Comparison of ENCODE assay signal across 26 mouse cellular contexts in the genomic region with DNA sequence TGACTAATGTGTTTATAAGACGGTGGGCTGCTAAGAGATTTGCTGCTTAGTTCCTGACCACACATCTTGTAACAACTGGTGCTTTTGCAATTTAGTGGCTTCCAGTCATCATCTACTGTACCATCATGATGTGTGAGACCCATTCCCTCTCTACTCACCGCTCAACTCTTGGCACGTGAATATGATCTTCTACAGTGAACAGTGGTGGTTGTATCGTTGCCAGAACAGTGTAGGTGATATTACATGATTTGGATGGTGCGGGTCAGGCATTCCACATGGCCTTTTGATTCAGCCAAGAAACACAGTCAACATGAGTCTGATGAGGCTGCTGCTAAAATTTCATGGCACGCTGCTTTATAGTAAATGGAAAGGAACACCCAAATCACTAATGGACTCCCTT.
DNase-seq lines count a peak whose midpoint lies in the region; ATAC-seq and TF ChIP-seq lines count a peak whose summit lies in the region.
"Had no signal": no experiment of that assay in that cellular context is flagged by ENCODE, and none has a peak within 500 bp of the region (broad histone marks: within the 10 kb centered on the region; RNA-seq: fewer than 3 reads in every experiment).

No protein-coding gene starts in this region.

- peak overlapping the region; percentile 75; the same call in 1 of the 2 replicates for H3K27ac ChIP-seq in heart, embryonic 10.5 days
- peak overlapping the region; percentile 42 to 69 for H3K27ac ChIP-seq in heart, embryonic 14.5 days (replicated peaks in 1 of 2; ENCODE audit: control insufficient read depth in 1 of 2, insufficient read depth in 1 of 2, low read depth in 2 of 2, low read length in 2 of 2)
- no peak overlapping the region for H3K27ac ChIP-seq in heart, embryonic 11.5 days (ENCODE audit: low read depth, low read length)
- peak overlapping the region; percentile 26 for H3K27ac ChIP-seq in heart, postnatal 0 days (ENCODE audit: low read depth)
- H3K27ac ChIP-seq: embryonic facial prominence, embryonic 12.5 days; embryonic facial prominence, embryonic 15.5 days; gastrocnemius, adult 2 months; hindbrain, embryonic 10.5 days; hindbrain, embryonic 13.5 days; intestine, embryonic 15.5 days; kidney, embryonic 15.5 days had no signal

- H3K9me3 ChIP-seq in heart, embryonic 10.5 days = no peaks in the 10 kb centered on the region
- H3K9me3 ChIP-seq in heart, embryonic 14.5 days (ENCODE audit: control insufficient read depth, low read length) = no peaks in the 10 kb centered on the region
- no peaks in the 10 kb centered on the region for H3K9me3 ChIP-seq in heart, embryonic 11.5 days (replicated peaks; ENCODE audit: control insufficient read depth, low read length)
- no peaks in the 10 kb centered on the region for H3K9me3 ChIP-seq in heart, postnatal 0 days (replicated peaks; ENCODE audit: control insufficient read depth, low read length)
- H3K9me3 ChIP-seq: embryonic facial prominence, embryonic 12.5 days; embryonic facial prominence, embryonic 15.5 days; hindbrain, embryonic 10.5 days; hindbrain, embryonic 13.5 days; intestine, embryonic 15.5 days; kidney, embryonic 15.5 days had no signal

- no peak overlapping the region for H3K4me3 ChIP-seq in heart, embryonic 10.5 days
- H3K4me3 ChIP-seq in heart, embryonic 14.5 days (ENCODE audit: control insufficient read depth in 1 of 2, insufficient read depth in 1 of 2, low read depth in 1 of 2, low read length in 2 of 2) = no peak overlapping the region
- H3K4me3 ChIP-seq in heart, embryonic 11.5 days (ENCODE audit: low read depth, low read length) = no peak overlapping the region
- H3K4me3 ChIP-seq in heart, postnatal 0 days (ENCODE audit: low read depth, low read length) = no peak overlapping the region
- H3K4me3 ChIP-seq: embryonic facial prominence, embryonic 12.5 days; embryonic facial prominence, embryonic 15.5 days; gastrocnemius, adult 2 months; hindbrain, embryonic 10.5 days; hindbrain, embryonic 13.5 days; intestine, embryonic 15.5 days; kidney, embryonic 15.5 days had no signal

- 88% methylated on average over 6 of the region's 6 CpGs for WGBS in heart, embryonic 10.5 days
- WGBS in heart, embryonic 14.5 days = 69% methylated on average over 6 of the region's 6 CpGs
- 90% methylated on average over 6 of the region's 6 CpGs for WGBS in heart, embryonic 11.5 days (ENCODE audit: insufficient replicate concordance)
- 47% methylated on average over 6 of the region's 6 CpGs for WGBS in heart, postnatal 0 days

- TF ChIP-seq CTCF in heart, postnatal 0 days (IDR thresholded peaks at IDR 0.05; ENCODE audit: low read depth) = no peak

- intact Hi-C loops in heart, postnatal 36 days (cut with DNase I) = no loop called here

- no peak for TF ChIP-seq EP300 in heart, postnatal 0 days (IDR thresholded peaks at IDR 0.05; ENCODE audit: low read depth)

- peak; percentile 72 to 79 for DNase-seq in cerebellum, postnatal 10 days
- DNase-seq in cerebellum, postnatal 4 days (ENCODE audit: low spot score in 2 of 2) = no peak
- no peak for DNase-seq in heart, embryonic 10.5 days (ENCODE audit: low spot score)
- DNase-seq in heart, postnatal 36 days = no peak
- DNase-seq in heart, postnatal 0 days (ENCODE audit: low spot score) = no peak
- no peak for DNase-seq in heart, postnatal 4 days
- DNase-seq: adrenal gland, postnatal 10 days; adrenal gland, postnatal 36 days; cerebellum, adult 18-20 months; cerebellum, adult 9-11 months; forebrain, postnatal 0 days; gastrocnemius, adult 2 months; gastrocnemius, postnatal 14 days; kidney, adult 11 months; kidney, adult 8-10 months had no signal

- peaks cover 54% of the 10 kb centered on the region for H3K4me1 ChIP-seq in heart, embryonic 10.5 days
- H3K4me1 ChIP-seq in heart, embryonic 14.5 days (ENCODE audit: control insufficient read depth in 2 of 2, insufficient read depth in 2 of 2, low read length in 2 of 2) = peaks cover 25 to 55% of the 10 kb centered on the region in 2 experiments
- peaks cover 39% of the 10 kb centered on the region for H3K4me1 ChIP-seq in heart, embryonic 11.5 days (ENCODE audit: control insufficient read depth, insufficient read depth, low read length)
- H3K4me1 ChIP-seq in heart, postnatal 0 days (ENCODE audit: control insufficient read depth, insufficient read depth) = peaks cover 34% of the 10 kb centered on the region
- H3K4me1 ChIP-seq: intestine, embryonic 15.5 days had no signal

- H3K9ac ChIP-seq in heart, embryonic 14.5 days (ENCODE audit: low read length) = no peak overlapping the region
- no peak overlapping the region for H3K9ac ChIP-seq in heart, embryonic 11.5 days (ENCODE audit: low read depth, low read length)
- H3K9ac ChIP-seq in heart, postnatal 0 days (replicated peaks; ENCODE audit: low read depth, low read length) = no peak overlapping the region
- H3K9ac ChIP-seq: embryonic facial prominence, embryonic 12.5 days; embryonic facial prominence, embryonic 15.5 days; forebrain, postnatal 0 days; hindbrain, embryonic 13.5 days; intestine, embryonic 15.5 days; kidney, embryonic 15.5 days had no signal

- no peak overlapping the region for H3K4me2 ChIP-seq in heart, embryonic 14.5 days (ENCODE audit: low read length)
- no peak overlapping the region for H3K4me2 ChIP-seq in heart, embryonic 11.5 days
- H3K4me2 ChIP-seq in heart, postnatal 0 days (ENCODE audit: low read depth, low read length) = no peak overlapping the region
- H3K4me2 ChIP-seq: embryonic facial prominence, embryonic 12.5 days; embryonic facial prominence, embryonic 15.5 days; hindbrain, embryonic 13.5 days; intestine, embryonic 15.5 days; kidney, embryonic 15.5 days had no signal

- no peak for ATAC-seq in heart, embryonic 14.5 days (ENCODE audit: insufficient number of reproducible peaks, insufficient read depth, low FRiP score, low read depth)
- no peak for ATAC-seq in heart, embryonic 11.5 days (replicated peaks; ENCODE audit: insufficient number of reproducible peaks, low FRiP score, low TSS enrichment)
- no peak for ATAC-seq in heart, postnatal 0 days (ENCODE audit: insufficient read depth, low read depth)
- ATAC-seq: forebrain, embryonic 14.5 days; forebrain, postnatal 0 days; hindbrain, embryonic 16.5 days; intestine, embryonic 15.5 days; Patski had no signal

- no peaks in the 10 kb centered on the region for H3K36me3 ChIP-seq in heart, embryonic 10.5 days
- H3K36me3 ChIP-seq in heart, embryonic 14.5 days (ENCODE audit: control insufficient read depth, insufficient read depth, low read length) = no peaks in the 10 kb centered on the region
- no peaks in the 10 kb centered on the region for H3K36me3 ChIP-seq in heart, embryonic 11.5 days (ENCODE audit: control insufficient read depth, insufficient read depth, low read length)
- H3K36me3 ChIP-seq in heart, postnatal 0 days (replicated peaks; ENCODE audit: control insufficient read depth, insufficient read depth, low read length) = no peaks in the 10 kb centered on the region
- H3K36me3 ChIP-seq: embryonic facial prominence, embryonic 12.5 days; embryonic facial prominence, embryonic 15.5 days; hindbrain, embryonic 10.5 days; hindbrain, embryonic 13.5 days; intestine, embryonic 15.5 days; kidney, embryonic 15.5 days had no signal

- no peaks in the 10 kb centered on the region for H3K27me3 ChIP-seq in heart, embryonic 10.5 days (ENCODE audit: insufficient read depth, poor library complexity, severe bottlenecking)
- no peaks in the 10 kb centered on the region for H3K27me3 ChIP-seq in heart, embryonic 14.5 days (ENCODE audit: control insufficient read depth, insufficient read depth, low read length)
- H3K27me3 ChIP-seq in heart, embryonic 11.5 days (ENCODE audit: control insufficient read depth, insufficient read depth, low read length) = no peaks in the 10 kb centered on the region
- no peaks in the 10 kb centered on the region for H3K27me3 ChIP-seq in heart, postnatal 0 days (ENCODE audit: control insufficient read depth, insufficient read depth, low read length)
- H3K27me3 ChIP-seq: embryonic facial prominence, embryonic 12.5 days; embryonic facial prominence, embryonic 15.5 days; hindbrain, embryonic 13.5 days; intestine, embryonic 15.5 days; kidney, embryonic 15.5 days; Patski had no signal

Comparison
In these comparisons a context has a peak if more than half of its experiments do, and no peak if none do; other contexts are left out.
1. DNase-seq: peak in cerebellum, postnatal 10 days (2 of 2); none in cerebellum, postnatal 4 days (0 of 2), heart, embryonic 10.5 days (single experiment), heart, postnatal 36 days (0 of 2), heart, postnatal 0 days (single experiment) and heart, postnatal 4 days (single experiment).